Mouse (Mus musculus): ENCODE data around the gene Rgl1. TPM values are rescaled to one million over a fixed set of nuclear protein-coding genes. Genes with fewer than 3 reads are reported as not detected.

Gene Rgl1
- total and polyA plus RNA-seq, 2 experiments from 2014 or later, result 16.2 to 16.9 TPM

DNA sequence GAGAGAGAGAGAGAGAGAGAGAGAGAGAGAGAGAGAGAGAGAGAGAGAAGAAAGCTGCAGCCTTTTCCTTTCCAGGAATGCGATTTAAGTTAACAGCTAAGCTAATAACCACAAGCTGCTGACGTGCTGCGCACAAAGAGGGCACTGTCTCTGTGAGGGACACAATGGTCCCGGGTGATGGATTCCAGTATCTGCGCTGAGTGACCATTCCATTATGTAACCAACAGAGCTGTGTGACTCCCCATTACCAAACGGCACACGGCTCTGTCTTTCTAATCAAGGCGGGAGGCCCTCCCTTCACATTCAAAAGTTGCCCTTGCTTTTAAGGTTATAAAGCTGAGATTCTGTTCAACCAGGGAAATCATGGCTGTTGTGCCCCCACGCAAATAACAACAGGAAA lies 162.5 kb downstream of the Rgl1 start:
- WGBS, result 78% methylated on average over 9 of the region's 9 CpGs
- H3K27me3 ChIP-seq (ENCODE audit: insufficient read depth, low read length), result no peaks in the 10 kb centered on the region
- DNase-seq (ENCODE audit: low spot score) (no peak), ATAC-seq (ENCODE audit: low FRiP score) (no peak)
- H3K36me3 ChIP-seq (ENCODE audit: insufficient read depth, low read length), result no peaks in the 10 kb centered on the region
- H3K4me2 ChIP-seq (ENCODE audit: low read depth, low read length, poor library complexity, severe bottlenecking), result no peak overlapping the region
- H3K27ac ChIP-seq (ENCODE audit: low read depth, low read length), result no peak overlapping the region
- H3K4me3 ChIP-seq (ENCODE audit: low read depth, low read length), result no peak overlapping the region
- 0 out of 2 replicates have a peak, but pooled peaks cover 3% of the 10 kb centered on the region for H3K4me1 ChIP-seq (ENCODE audit: insufficient read depth, low read length)
- H3K9ac ChIP-seq (replicated peaks; ENCODE audit: low read length, poor library complexity, severe bottlenecking), result no peak overlapping the region
- H3K9me3 ChIP-seq (ENCODE audit: low read length), result no peaks in the 10 kb centered on the region
- no peak for TF ChIP-seq CTCF (IDR thresholded peaks at IDR 0.05)

DNA sequence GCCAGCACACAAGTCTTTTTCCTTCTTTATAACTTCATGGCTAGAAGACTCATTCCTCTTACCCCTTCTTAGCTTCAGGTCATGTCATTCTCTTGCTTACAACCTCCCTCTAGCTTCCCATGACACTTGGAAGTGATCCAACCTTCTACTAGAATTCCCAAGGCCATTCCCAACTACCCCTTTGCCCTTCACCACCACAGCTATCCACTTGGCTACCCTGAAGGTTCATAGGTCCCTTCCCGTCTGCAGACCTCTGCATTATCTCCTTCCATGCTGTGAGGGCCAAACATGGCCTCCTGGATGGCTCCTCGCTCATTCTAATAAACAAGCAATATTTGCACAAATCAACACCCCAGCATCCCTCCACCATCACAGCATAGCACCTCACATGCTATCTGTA lies 165.7 kb downstream of the Rgl1 start:
- H3K36me3 ChIP-seq (ENCODE audit: insufficient read depth, low read length), result no peaks in the 10 kb centered on the region
- H3K4me1 ChIP-seq (ENCODE audit: insufficient read depth, low read length), result 0 out of 2 replicates have a peak, but pooled peaks cover 3% of the 10 kb centered on the region
- H3K4me3 ChIP-seq (ENCODE audit: low read depth, low read length), result no peak overlapping the region
- ATAC-seq (ENCODE audit: low FRiP score), result no peak
- 80% methylated on average over 2 of the region's 2 CpGs for WGBS
- no peak for DNase-seq (ENCODE audit: low spot score)
- no peak overlapping the region for H3K27ac ChIP-seq (ENCODE audit: low read depth, low read length)
- TF ChIP-seq CTCF (IDR thresholded peaks at IDR 0.05), result no peak
- no peaks in the 10 kb centered on the region for H3K9me3 ChIP-seq (ENCODE audit: low read length)
- H3K27me3 ChIP-seq (ENCODE audit: insufficient read depth, low read length), result no peaks in the 10 kb centered on the region
- no peak overlapping the region for H3K9ac ChIP-seq (replicated peaks; ENCODE audit: low read length, poor library complexity, severe bottlenecking)
- H3K4me2 ChIP-seq (ENCODE audit: low read depth, low read length, poor library complexity, severe bottlenecking), result no peak overlapping the region

DNA sequence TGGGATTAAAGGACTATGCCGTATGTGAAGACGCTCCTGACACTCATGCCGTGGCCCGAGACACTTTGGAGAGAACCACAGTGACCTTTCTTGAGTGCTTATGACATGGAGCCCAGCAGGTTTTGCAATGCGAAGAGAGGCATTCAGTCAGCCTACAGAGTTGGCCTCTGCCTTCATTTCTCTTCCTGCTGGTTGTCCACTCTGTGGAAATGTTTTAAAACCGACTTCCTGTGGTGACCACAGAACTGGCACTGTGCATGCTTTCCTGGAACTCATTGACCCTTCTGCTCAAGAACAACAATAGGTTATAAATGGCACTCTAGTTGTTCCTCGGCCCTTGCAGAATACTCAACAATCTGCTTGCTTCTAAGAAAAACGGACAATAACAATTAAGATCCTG lies 166.8 kb downstream of the Rgl1 start:
- DNase-seq (ENCODE audit: low spot score), result no peak
- 79% methylated on average over 8 of the region's 8 CpGs for WGBS
- H3K27ac ChIP-seq (ENCODE audit: low read depth, low read length), result no peak overlapping the region
- H3K4me3 ChIP-seq (ENCODE audit: low read depth, low read length), result no peak overlapping the region
- 0 out of 2 replicates have a peak, but pooled peaks cover 3% of the 10 kb centered on the region for H3K4me1 ChIP-seq (ENCODE audit: insufficient read depth, low read length)
- no peak for ATAC-seq (ENCODE audit: low FRiP score)
- H3K9ac ChIP-seq (replicated peaks; ENCODE audit: low read length, poor library complexity, severe bottlenecking), result no peak overlapping the region
- H3K9me3 ChIP-seq (ENCODE audit: low read length), result no peaks in the 10 kb centered on the region
- no peaks in the 10 kb centered on the region for H3K36me3 ChIP-seq (ENCODE audit: insufficient read depth, low read length)
- no peak for TF ChIP-seq CTCF (IDR thresholded peaks at IDR 0.05)
- no peak overlapping the region for H3K4me2 ChIP-seq (ENCODE audit: low read depth, low read length, poor library complexity, severe bottlenecking)
- H3K27me3 ChIP-seq (ENCODE audit: insufficient read depth, low read length), result no peaks in the 10 kb centered on the region

DNA sequence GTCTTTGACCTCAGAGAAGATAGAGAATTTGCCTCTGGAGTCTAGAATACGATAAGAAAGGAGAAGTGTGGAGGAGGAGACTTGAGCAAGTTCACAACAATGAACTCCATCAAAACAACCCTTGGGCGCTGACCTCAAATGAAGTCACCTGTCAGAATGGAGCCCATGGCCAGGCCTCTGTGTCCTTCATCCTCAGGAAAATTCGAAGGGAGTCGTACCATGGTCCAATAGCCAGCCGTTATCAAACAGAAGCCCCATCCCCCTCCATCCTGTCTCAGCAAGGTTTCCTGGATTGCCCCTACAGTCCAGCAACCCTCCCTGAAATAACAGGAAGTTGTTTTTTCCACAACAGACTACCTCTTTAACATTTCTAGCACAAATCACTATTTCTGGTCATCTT lies 171.5 kb downstream of the Rgl1 start:
- Histone ChIP-seq H3K36me3 (ENCODE audit: insufficient read depth, low read length) (no peaks in the 10 kb centered on the region), H3K4me2 (ENCODE audit: low read depth, low read length, poor library complexity, severe bottlenecking) (no peak overlapping the region), H3K4me3 (ENCODE audit: low read depth, low read length) (no peak overlapping the region), H3K27ac (ENCODE audit: low read depth, low read length) (no peak overlapping the region), H3K9me3 (ENCODE audit: low read length) (no peaks in the 10 kb centered on the region), H3K4me1 (ENCODE audit: insufficient read depth, low read length) (0 out of 2 replicates have a peak, but pooled peaks cover 3% of the 10 kb centered on the region), H3K9ac (replicated peaks; ENCODE audit: low read length, poor library complexity, severe bottlenecking) (no peak overlapping the region), H3K27me3 (ENCODE audit: insufficient read depth, low read length) (no peaks in the 10 kb centered on the region)
- TF ChIP-seq CTCF (IDR thresholded peaks at IDR 0.05), result no peak
- DNase-seq (ENCODE audit: low spot score) (no peak), ATAC-seq (ENCODE audit: low FRiP score) (no peak)
- WGBS, result 82% methylated on average over 5 of the region's 5 CpGs

DNA sequence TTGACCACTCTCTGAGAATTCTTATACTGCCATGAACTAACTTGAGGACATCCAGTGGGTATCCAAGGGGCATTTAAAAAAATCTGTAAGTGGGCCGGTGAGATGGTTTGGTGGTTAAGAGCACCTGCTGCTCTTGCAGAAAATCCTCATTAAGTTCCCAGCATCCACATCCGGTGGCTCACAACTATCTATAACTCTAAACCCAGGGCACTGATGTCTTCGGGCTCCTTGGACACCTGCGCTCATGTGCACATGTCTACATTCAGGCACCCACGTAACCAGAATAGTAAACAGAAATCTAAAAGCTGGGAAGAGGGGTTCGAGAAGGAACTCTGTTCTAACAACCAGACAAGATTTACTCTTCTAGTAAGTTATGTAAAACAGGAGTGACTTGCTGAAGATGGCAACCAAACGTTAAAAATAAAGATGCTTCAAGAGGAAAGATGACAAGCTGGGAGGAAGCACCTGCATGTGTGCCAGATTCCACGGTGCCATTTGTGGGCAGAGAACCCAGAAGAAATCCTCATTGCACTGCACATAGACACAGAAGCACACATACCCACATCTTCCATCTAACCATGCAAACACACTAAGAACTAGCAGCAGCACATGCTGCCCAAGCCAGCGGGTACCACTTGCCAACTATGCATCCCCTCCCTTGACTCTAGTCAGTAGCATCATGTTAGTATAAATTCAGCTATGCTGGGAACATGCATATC lies 172.2 kb downstream of the Rgl1 start:
- WGBS, result 91% methylated on average over 9 of the region's 9 CpGs
- TF ChIP-seq CTCF (IDR thresholded peaks at IDR 0.05), result no peak
- no peak overlapping the region for H3K4me3 ChIP-seq (ENCODE audit: low read depth, low read length)
- ATAC-seq (ENCODE audit: low FRiP score) (no peak), DNase-seq (ENCODE audit: low spot score) (no peak)
- H3K9me3 ChIP-seq (ENCODE audit: low read length), result no peaks in the 10 kb centered on the region
- H3K27me3 ChIP-seq (ENCODE audit: insufficient read depth, low read length), result no peaks in the 10 kb centered on the region
- H3K4me2 ChIP-seq (ENCODE audit: low read depth, low read length, poor library complexity, severe bottlenecking), result no peak overlapping the region
- no peak overlapping the region for H3K27ac ChIP-seq (ENCODE audit: low read depth, low read length)
- H3K9ac ChIP-seq (replicated peaks; ENCODE audit: low read length, poor library complexity, severe bottlenecking), result no peak overlapping the region
- H3K4me1 ChIP-seq (ENCODE audit: insufficient read depth, low read length), result 0 out of 2 replicates have a peak, but pooled peaks cover 3% of the 10 kb centered on the region
- no peaks in the 10 kb centered on the region for H3K36me3 ChIP-seq (ENCODE audit: insufficient read depth, low read length)

DNA sequence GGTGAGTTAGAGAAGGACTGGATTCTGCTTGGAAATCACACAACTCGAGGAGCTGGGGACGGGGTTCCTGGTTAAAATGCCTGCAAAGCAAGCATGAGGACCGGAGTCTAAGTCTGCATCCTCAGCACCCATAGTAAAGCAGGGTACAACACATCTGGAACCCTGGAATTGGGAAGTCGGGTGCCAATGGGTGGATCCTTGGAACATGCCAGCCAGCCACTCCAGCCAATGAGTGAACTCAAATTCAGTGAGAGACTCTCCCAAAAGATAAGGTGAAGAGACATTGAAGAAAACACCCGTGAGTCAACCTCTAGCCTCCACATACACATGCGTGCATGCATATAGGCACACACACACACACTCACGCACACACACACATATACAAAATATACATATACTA lies 172.8 kb downstream of the Rgl1 start:
- Histone ChIP-seq H3K9ac (replicated peaks; ENCODE audit: low read length, poor library complexity, severe bottlenecking) (no peak overlapping the region), H3K4me3 (ENCODE audit: low read depth, low read length) (no peak overlapping the region), H3K27me3 (ENCODE audit: insufficient read depth, low read length) (no peaks in the 10 kb centered on the region), H3K27ac (ENCODE audit: low read depth, low read length) (no peak overlapping the region), H3K4me1 (ENCODE audit: insufficient read depth, low read length) (no peaks in the 10 kb centered on the region), H3K4me2 (ENCODE audit: low read depth, low read length, poor library complexity, severe bottlenecking) (no peak overlapping the region), H3K36me3 (ENCODE audit: insufficient read depth, low read length) (no peaks in the 10 kb centered on the region), H3K9me3 (ENCODE audit: low read length) (no peaks in the 10 kb centered on the region)
- 93% methylated on average over 7 of the region's 7 CpGs for WGBS
- no peak for DNase-seq (ENCODE audit: low spot score)
- no peak for TF ChIP-seq CTCF (IDR thresholded peaks at IDR 0.05)
- no peak for ATAC-seq (ENCODE audit: low FRiP score)

Data from midbrain, postnatal 0 days (tissue).